Mouse (Mus musculus) kidney, adult 2 months (tissue): Measurements from ENCODE around the gene Lins1.

Experiments used
- CTCF ChIP-seq: fragments of 200-500 bp; conservative IDR thresholded peaks from 2 replicates; pipeline ENCODE4 v1.5.1; 2011; ENCODE audit warnings: low read depth, mild to moderate bottlenecking, control low read depth, low read length, moderate library complexity, mixed read lengths; ENCODE audit not compliant: insufficient read depth, insufficient read length
- POLR2A ChIP-seq: fragments of 200-500 bp; IDR thresholded peaks from one replicate; pipeline ENCODE4 v1.6.1; 2011; ENCODE audit warnings: low read depth, low read length, control low read depth

DNA sequence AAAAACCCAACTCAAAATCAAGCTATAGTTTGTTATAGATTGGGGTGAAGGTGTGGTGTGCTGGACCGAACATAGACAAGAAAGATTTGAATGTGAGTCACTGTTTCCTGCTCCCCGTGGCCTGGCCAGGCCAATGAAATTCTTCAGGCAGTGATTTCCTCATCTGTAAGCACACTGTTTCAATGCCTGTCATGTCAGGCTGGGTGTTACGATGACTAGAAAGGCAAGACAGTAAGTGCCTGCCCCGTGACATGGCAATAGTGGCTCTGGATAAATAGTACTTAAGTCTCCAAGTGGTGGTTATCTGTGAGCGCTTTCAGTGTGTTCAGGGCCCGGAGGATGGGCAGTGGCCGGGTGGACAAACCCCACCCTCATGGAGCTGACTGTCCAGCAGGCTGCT lies 57.3 kb downstream of the Lins1 start:
- TF ChIP-seq CTCF, result no peak
- TF ChIP-seq POLR2A, result no peak
